ENCODE assay signal across 8 mouse cellular contexts in genomic region chr2:32599409-32599808, GRCm38 (mm10). TPM values are rescaled to one million over a fixed set of nuclear protein-coding genes. Genes with fewer than 3 reads are reported as not detected.
DNase-seq lines count a peak whose midpoint lies in the region; ATAC-seq and TF ChIP-seq lines count a peak whose summit lies in the region.

Gene St6galnac6 (plus strand): TSS chr2:32599709.

- H3K4me2 ChIP-seq in lung, postnatal 0 days (replicated peaks; ENCODE audit: low read depth, low read length), result no peak within 1 kb of the TSS
- no peak within 1 kb of the TSS for H3K4me2 ChIP-seq in heart, embryonic 15.5 days
- H3K4me2 ChIP-seq in limb, embryonic 13.5 days (replicated peaks), result no peak within 1 kb of the TSS

- H3K27ac ChIP-seq in lung, postnatal 0 days (ENCODE audit: low read length), result no peak within 1 kb of the TSS
- H3K27ac ChIP-seq in cortical plate, adult 2 months (ENCODE audit: insufficient read depth, low read length), result no peak within 1 kb of the TSS
- no peak within 1 kb of the TSS for H3K27ac ChIP-seq in heart, embryonic 15.5 days
- no peak within 1 kb of the TSS; the same call in 1 of the 2 replicates for H3K27ac ChIP-seq in limb, embryonic 13.5 days

- no peak within 1 kb of the TSS for H3K9ac ChIP-seq in lung, postnatal 0 days (replicated peaks; ENCODE audit: low read depth)
- no peak within 1 kb of the TSS for H3K9ac ChIP-seq in heart, embryonic 15.5 days
- H3K9ac ChIP-seq in limb, embryonic 13.5 days, result no peak within 1 kb of the TSS

- ATAC-seq in lung, postnatal 0 days, result no peak
- ATAC-seq in heart, embryonic 15.5 days (replicated peaks; ENCODE audit: insufficient number of reproducible peaks, insufficient read depth, low FRiP score, low read depth), result no peak
- ATAC-seq in limb, embryonic 13.5 days (ENCODE audit: low FRiP score, low read depth), result no peak
- ATAC-seq in frontal cortex, adult (ENCODE audit: low TSS enrichment), result no peak

- no peak for TF ChIP-seq POLR2A in cortical plate, adult 2 months (IDR thresholded peaks at IDR 0.05; ENCODE audit: extremely low read depth, insufficient read depth, low read length)

- H3K36me3 ChIP-seq in lung, postnatal 0 days (ENCODE audit: insufficient read depth, low read length), result 0 out of 2 replicates have a peak, but pooled peaks cover 17% of the 10 kb centered on the region
- H3K36me3 ChIP-seq in heart, embryonic 15.5 days, result peaks cover 25% of the 10 kb centered on the region; the same call in 1 of the 2 replicates
- H3K36me3 ChIP-seq in limb, embryonic 13.5 days, result peaks cover 28% of the 10 kb centered on the region

- H3K4me1 ChIP-seq in lung, postnatal 0 days (ENCODE audit: insufficient read depth, low read depth, low read length), result 0 out of 2 replicates have a peak, but pooled peaks cover 10% of the 10 kb centered on the region
- H3K4me1 ChIP-seq in cortical plate, adult 2 months (ENCODE audit: control insufficient read depth, insufficient read depth, low read length), result no peaks in the 10 kb centered on the region
- H3K4me1 ChIP-seq in heart, embryonic 15.5 days (replicated peaks), result peaks cover 15% of the 10 kb centered on the region
- peaks cover 20% of the 10 kb centered on the region for H3K4me1 ChIP-seq in limb, embryonic 13.5 days

- no peak within 1 kb of the TSS for H3K4me3 ChIP-seq in lung, postnatal 0 days (ENCODE audit: low read depth, low read length)
- no peak within 1 kb of the TSS for H3K4me3 ChIP-seq in cortical plate, adult 2 months (ENCODE audit: insufficient read depth, low read length)
- no peak within 1 kb of the TSS for H3K4me3 ChIP-seq in heart, embryonic 15.5 days
- H3K4me3 ChIP-seq in limb, embryonic 13.5 days, result no peak within 1 kb of the TSS

- TF ChIP-seq EP300 in lung, postnatal 0 days (IDR thresholded peaks at IDR 0.05), result no peak

- 89% methylated on average over 3 of the region's 3 CpGs for WGBS in lung, postnatal 0 days
- 88% methylated on average over 3 of the region's 3 CpGs for WGBS in heart, embryonic 15.5 days
- WGBS in limb, embryonic 13.5 days, result 88% methylated on average over 3 of the region's 3 CpGs

- no peaks in the 10 kb centered on the region for H3K27me3 ChIP-seq in lung, postnatal 0 days (replicated peaks; ENCODE audit: insufficient read depth, low read length)
- H3K27me3 ChIP-seq in heart, embryonic 15.5 days, result no peaks in the 10 kb centered on the region
- no peaks in the 10 kb centered on the region for H3K27me3 ChIP-seq in limb, embryonic 13.5 days

- no peaks in the 10 kb centered on the region for H3K9me3 ChIP-seq in lung, postnatal 0 days (ENCODE audit: low read length)
- no peaks in the 10 kb centered on the region for H3K9me3 ChIP-seq in heart, embryonic 15.5 days (replicated peaks)
- no peaks in the 10 kb centered on the region for H3K9me3 ChIP-seq in limb, embryonic 13.5 days

- no peak for DNase-seq in lung, postnatal 0 days (ENCODE audit: low spot score)
- no peak for DNase-seq in lung, postnatal 36 days
- DNase-seq in cerebellum, adult 11 months, result no peak
- no peak for DNase-seq in adipocyte (ENCODE audit: low spot score)

- no peak for TF ChIP-seq CTCF in lung, postnatal 0 days (IDR thresholded peaks at IDR 0.05)
- TF ChIP-seq CTCF in cortical plate, adult 2 months (IDR thresholded peaks at IDR 0.05; ENCODE audit: extremely low read depth, insufficient read depth, low read length), result no peak

RNA-seq across cellular contexts. Expression of gene St6galnac6, which starts in this region (rescaled TPM):
- 13.4 and 14.4 TPM in 2 replicates for polyA plus RNA-seq in lung, postnatal 0 days (2015; fragmentation: Nextera tagmentation; extraction: Ambion mirVana)
- polyA plus RNA-seq in cortical plate, adult 2 months (2012; rRNA removed), result 101 and 110 TPM in 2 replicates
- 28.5 and 29.0 TPM in 2 replicates for polyA plus RNA-seq in heart, embryonic 15.5 days (2015; fragmentation: Nextera tagmentation; extraction: Ambion mirVana)
- 29.5 and 29.7 TPM in 2 replicates for polyA plus RNA-seq in limb, embryonic 13.5 days (2015; fragmentation: Nextera tagmentation; extraction: Ambion mirVana)
